ENCODE assay signal across 21 mouse cellular contexts in the genomic region with DNA sequence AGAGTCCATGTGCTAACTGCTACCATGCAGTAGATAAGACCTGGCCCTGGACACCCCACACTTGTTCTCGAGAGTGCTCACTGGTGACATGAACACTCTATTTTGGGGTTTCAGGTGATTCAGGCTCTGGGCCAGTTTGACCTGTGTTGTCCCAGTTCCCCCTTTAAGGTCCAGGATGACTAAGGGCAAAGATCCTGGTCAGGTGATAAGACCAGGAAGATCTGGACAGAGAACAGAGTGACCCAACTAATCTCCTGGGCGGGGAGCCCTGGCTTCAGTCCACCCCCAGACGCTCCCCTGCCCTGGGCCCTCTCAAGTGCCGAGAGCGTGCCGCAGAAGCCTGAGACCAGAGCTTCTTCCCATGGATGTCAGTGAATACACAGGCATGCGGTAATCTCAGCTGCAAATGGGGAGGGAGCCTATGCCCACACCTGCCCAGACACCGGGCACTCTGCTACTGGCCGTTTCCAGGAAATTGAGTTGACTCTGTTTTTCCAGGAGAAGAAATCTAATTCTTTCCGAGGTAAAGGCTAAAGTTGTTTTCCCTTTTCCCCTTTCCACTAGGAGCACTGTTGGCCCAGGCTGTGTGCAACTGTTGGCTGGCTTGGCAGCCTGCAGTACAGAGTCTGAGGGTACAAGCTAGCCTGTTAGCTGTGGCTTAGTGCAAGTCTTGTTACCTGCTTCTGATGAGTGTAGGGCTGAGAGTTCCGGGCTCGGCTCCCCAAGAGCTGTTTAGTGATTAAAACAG. TPM values are rescaled to one million over a fixed set of nuclear protein-coding genes. Genes with fewer than 3 reads are reported as not detected.
A peak's percentile ranks its signal among the peaks of the same experiment; 100 is the strongest.
DNase-seq lines count a peak whose midpoint lies in the region; ATAC-seq lines count a peak whose summit lies in the region.
"Had no signal": no experiment of that assay in that cellular context is flagged by ENCODE, and none has a peak within 500 bp of the region (broad histone marks: within the 10 kb centered on the region; RNA-seq: fewer than 3 reads in every experiment).

No protein-coding gene starts in this region.

- H3K36me3 ChIP-seq in heart, embryonic 12.5 days, result peaks cover 89% of the 10 kb centered on the region
- peaks cover 24% of the 10 kb centered on the region for H3K36me3 ChIP-seq in forebrain, embryonic 11.5 days (ENCODE audit: control insufficient read depth, insufficient read depth, low read length)
- H3K36me3 ChIP-seq in hindbrain, embryonic 12.5 days, result peaks cover 88% of the 10 kb centered on the region

- DNase-seq in heart, adult 18-20 months, result peak; percentile 79 to 86
- DNase-seq in heart, postnatal 25 days (ENCODE audit: low spot score), result no peak
- DNase-seq in gastrocnemius, postnatal 14 days, result peak; percentile 53
- DNase-seq in heart, postnatal 36 days, result peak; percentile 40 to 58
- DNase-seq in forebrain, embryonic 11.5 days (ENCODE audit: low spot score), result no peak
- DNase-seq: B cell, adult 2 months; cerebellum, adult 8-10 months; kidney, adult 2 months; kidney, postnatal 14 days; left cerebral cortex, postnatal 4 days; liver; lung, adult 2 months; lung, postnatal 36 days; spleen, adult 18-20 months had no signal

- 71% methylated on average over 12 of the region's 12 CpGs for WGBS in heart, embryonic 12.5 days
- 90% methylated on average over 12 of the region's 12 CpGs for WGBS in forebrain, embryonic 11.5 days
- 91% methylated on average over 12 of the region's 12 CpGs for WGBS in hindbrain, embryonic 12.5 days

- peaks cover 19% of the 10 kb centered on the region; the same call in 1 of the 2 replicates for H3K4me1 ChIP-seq in heart, embryonic 12.5 days (replicated peaks)
- H3K4me1 ChIP-seq in forebrain, embryonic 11.5 days (replicated peaks; ENCODE audit: control insufficient read depth, insufficient read depth, low read length), result no peaks in the 10 kb centered on the region
- H3K4me1 ChIP-seq in hindbrain, embryonic 12.5 days, result no peaks in the 10 kb centered on the region
- H3K4me1 ChIP-seq: forebrain, embryonic 10.5 days; midbrain, embryonic 15.5 days had no signal

- no peak overlapping the region for H3K27ac ChIP-seq in heart, embryonic 12.5 days (ENCODE audit: poor library complexity, severe bottlenecking)
- no peak overlapping the region for H3K27ac ChIP-seq in forebrain, embryonic 11.5 days (ENCODE audit: low read depth, low read length)
- H3K27ac ChIP-seq in hindbrain, embryonic 12.5 days, result no peak overlapping the region
- H3K27ac ChIP-seq: forebrain, embryonic 10.5 days; left cerebral cortex, adult 2 months; midbrain, embryonic 15.5 days had no signal

- intact Hi-C loops in heart, postnatal 25 days (cut with DNase I), result no loop called here
- intact Hi-C loops in gastrocnemius, postnatal 14 days (cut with DNase I; ENCODE audit: low total_unique reads), result no loop called here
- intact Hi-C loops in heart, postnatal 36 days (cut with DNase I), result no loop called here

- no peaks in the 10 kb centered on the region for H3K27me3 ChIP-seq in heart, embryonic 12.5 days (replicated peaks)
- H3K27me3 ChIP-seq in forebrain, embryonic 11.5 days (ENCODE audit: control insufficient read depth, insufficient read depth, low read length), result no peaks in the 10 kb centered on the region
- no peaks in the 10 kb centered on the region for H3K27me3 ChIP-seq in hindbrain, embryonic 12.5 days
- H3K27me3 ChIP-seq: midbrain, embryonic 15.5 days had no signal

- no peak overlapping the region for H3K4me3 ChIP-seq in heart, embryonic 12.5 days
- no peak overlapping the region for H3K4me3 ChIP-seq in forebrain, embryonic 11.5 days (ENCODE audit: low read depth, low read length)
- no peak overlapping the region for H3K4me3 ChIP-seq in hindbrain, embryonic 12.5 days
- H3K4me3 ChIP-seq: forebrain, embryonic 10.5 days; left cerebral cortex, adult 2 months; midbrain, embryonic 15.5 days; myocyte had no signal

- H3K9ac ChIP-seq in heart, embryonic 12.5 days, result no peak overlapping the region
- H3K9ac ChIP-seq in forebrain, embryonic 11.5 days (ENCODE audit: low read length), result no peak overlapping the region
- H3K9ac ChIP-seq in hindbrain, embryonic 12.5 days, result no peak overlapping the region
- H3K9ac ChIP-seq: midbrain, embryonic 15.5 days had no signal

- 0 out of 2 replicates have a peak, but pooled peaks have one; percentile 21 for ATAC-seq in heart, embryonic 12.5 days (ENCODE audit: insufficient number of reproducible peaks, low FRiP score)
- ATAC-seq in forebrain, embryonic 11.5 days (replicated peaks; ENCODE audit: low FRiP score), result no peak
- ATAC-seq in hindbrain, embryonic 12.5 days (ENCODE audit: low FRiP score), result no peak
- ATAC-seq: midbrain, embryonic 15.5 days had no signal

- H3K4me2 ChIP-seq in heart, embryonic 12.5 days, result no peak overlapping the region
- H3K4me2 ChIP-seq in forebrain, embryonic 11.5 days (ENCODE audit: low read depth, low read length, severe bottlenecking), result no peak overlapping the region
- no peak overlapping the region for H3K4me2 ChIP-seq in hindbrain, embryonic 12.5 days (replicated peaks)
- H3K4me2 ChIP-seq: midbrain, embryonic 15.5 days had no signal

- H3K9me3 ChIP-seq in heart, embryonic 12.5 days (replicated peaks), result no peaks in the 10 kb centered on the region
- H3K9me3 ChIP-seq in forebrain, embryonic 11.5 days (ENCODE audit: control insufficient read depth, low read length), result no peaks in the 10 kb centered on the region
- no peaks in the 10 kb centered on the region for H3K9me3 ChIP-seq in hindbrain, embryonic 12.5 days (replicated peaks)
- H3K9me3 ChIP-seq: forebrain, embryonic 10.5 days; midbrain, embryonic 15.5 days had no signal

RNA-seq across cellular contexts. Expression of gene Mrps18a, which starts 13.3 kb away (rescaled TPM):
- total RNA-seq in heart, adult 18-20 months (2021), result 100 to 1,000 TPM; 143 to 145 TPM
- total RNA-seq in heart, postnatal 25 days (2021), result 100 to 1,000 TPM; 121 to 134 TPM
- total RNA-seq in gastrocnemius, postnatal 14 days (2021), result 10 to 100 TPM; 61.3 to 61.8 TPM
- 121 and 125 TPM in 2 replicates for polyA plus RNA-seq in heart, embryonic 12.5 days (2016; fragmentation: Nextera tagmentation; extraction: Ambion mirVana)
- 100 to 1,000 TPM; 131 to 140 TPM for total RNA-seq in heart, postnatal 36 days (2021)
- polyA plus RNA-seq in forebrain, embryonic 11.5 days (2014; fragmentation: Nextera tagmentation; extraction: Ambion mirVana), result 119 and 127 TPM in 2 replicates
- polyA plus RNA-seq in hindbrain, embryonic 12.5 days (2016; fragmentation: Nextera tagmentation; extraction: Ambion mirVana), result 120 and 130 TPM in 2 replicates

RNA-seq across cellular contexts. Expression of gene Rsph9, which starts 19.9 kb away (rescaled TPM):
- under 1 TPM; 0.41 to 0.60 TPM for total RNA-seq in heart, adult 18-20 months (2021)
- total RNA-seq in heart, postnatal 25 days (2021), result 1 to 10 TPM; 1.1 to 1.2 TPM
- under 1 TPM; 0.43 to 0.66 TPM for total RNA-seq in gastrocnemius, postnatal 14 days (2021)
- 5.5 and 5.8 TPM in 2 replicates for polyA plus RNA-seq in heart, embryonic 12.5 days (2016; fragmentation: Nextera tagmentation; extraction: Ambion mirVana)
- 1 to 10 TPM in 1 of 2 experiments, under 1 TPM in 1; 0.94 to 1.4 TPM for total RNA-seq in heart, postnatal 36 days (2021)
- 14.1 and 15.6 TPM in 2 replicates for polyA plus RNA-seq in forebrain, embryonic 11.5 days (2014; fragmentation: Nextera tagmentation; extraction: Ambion mirVana)
- polyA plus RNA-seq in hindbrain, embryonic 12.5 days (2016; fragmentation: Nextera tagmentation; extraction: Ambion mirVana), result 20.3 and 21.5 TPM in 2 replicates
- total RNA-seq: granulocyte monocyte progenitor cell, adult 5-6 weeks had no signal

RNA-seq across cellular contexts. Expression of gene Mad2l1bp, which starts 29.2 kb away (rescaled TPM):
- 10 to 100 TPM; 28.0 to 30.4 TPM for total RNA-seq in heart, adult 18-20 months (2021)
- 10 to 100 TPM; 17.2 to 22.4 TPM for total RNA-seq in heart, postnatal 25 days (2021)
- 10 to 100 TPM; 14.6 to 15.6 TPM for total RNA-seq in gastrocnemius, postnatal 14 days (2021)
- 34.0 and 35.6 TPM in 2 replicates for polyA plus RNA-seq in heart, embryonic 12.5 days (2016; fragmentation: Nextera tagmentation; extraction: Ambion mirVana)
- total RNA-seq in heart, postnatal 36 days (2021), result 10 to 100 TPM; 21.0 to 21.8 TPM
- polyA plus RNA-seq in forebrain, embryonic 11.5 days (2014; fragmentation: Nextera tagmentation; extraction: Ambion mirVana), result 33.7 and 35.4 TPM in 2 replicates
- polyA plus RNA-seq in hindbrain, embryonic 12.5 days (2016; fragmentation: Nextera tagmentation; extraction: Ambion mirVana), result 27.6 and 30.6 TPM in 2 replicates

RNA-seq across cellular contexts. Expression of gene Gtpbp2, which starts 36.7 kb away (rescaled TPM):
- 10 to 100 TPM; 49.5 to 51.2 TPM for total RNA-seq in heart, adult 18-20 months (2021)
- 10 to 100 TPM; 67.5 to 70.6 TPM for total RNA-seq in heart, postnatal 25 days (2021)
- 10 to 100 TPM; 45.4 to 56.3 TPM for total RNA-seq in gastrocnemius, postnatal 14 days (2021)
- polyA plus RNA-seq in heart, embryonic 12.5 days (2016; fragmentation: Nextera tagmentation; extraction: Ambion mirVana), result 34.5 and 39.1 TPM in 2 replicates
- 10 to 100 TPM; 65.1 to 72.2 TPM for total RNA-seq in heart, postnatal 36 days (2021)
- polyA plus RNA-seq in forebrain, embryonic 11.5 days (2014; fragmentation: Nextera tagmentation; extraction: Ambion mirVana), result 28.7 and 32.6 TPM in 2 replicates
- polyA plus RNA-seq in hindbrain, embryonic 12.5 days (2016; fragmentation: Nextera tagmentation; extraction: Ambion mirVana), result 49.3 and 54.1 TPM in 2 replicates

Comparison
In these comparisons a context has a peak if more than half of its experiments do, and no peak if none do; other contexts are left out.
1. DNase-seq: peak in heart, adult 18-20 months (2 of 2), gastrocnemius, postnatal 14 days (single experiment) and heart, postnatal 36 days (2 of 2); none in heart, postnatal 25 days (single experiment) and forebrain, embryonic 11.5 days (single experiment).